Mouse (Mus musculus): Measurements from ENCODE around the gene Opcml. TPM values are rescaled to one million over a fixed set of nuclear protein-coding genes. Genes with fewer than 3 reads are reported as not detected.

The Opcml gene
- polyA plus RNA-seq, 1 experiment = 0.04 TPM

- 77% methylated on average over 10 of the region's 10 CpGs for WGBS
- TF ChIP-seq CTCF (IDR thresholded peaks at IDR 0.05; ENCODE audit: extremely low read depth, insufficient read length, insufficient replicate concordance, low read depth, low read length) = no peak
- no peak for TF ChIP-seq POLR2A (IDR thresholded peaks at IDR 0.05; ENCODE audit: low read depth, low read length)
- no peak overlapping the region for H3K27ac ChIP-seq (ENCODE audit: insufficient read depth, low read depth, low read length)
- H3K36me3 ChIP-seq (ENCODE audit: control insufficient read depth, insufficient read depth, low read length) = no peaks in the 10 kb centered on the region
- H3K4me3 ChIP-seq (ENCODE audit: low read depth, low read length) = no peak overlapping the region
- H3K4me1 ChIP-seq (ENCODE audit: control insufficient read depth, insufficient read depth, insufficient read length, low read length) = no peaks in the 10 kb centered on the region
- H3K27me3 ChIP-seq (ENCODE audit: control insufficient read depth, insufficient read depth, low read length) = no peaks in the 10 kb centered on the region
Measured at GRCm38 (mm10) chr9:28731811-28732602, 941.4 kb downstream of the Opcml start.

GRCm38 (mm10) chr9:28737955-28738354 lies 947.4 kb downstream of the Opcml start:
- TF ChIP-seq POLR2A (IDR thresholded peaks at IDR 0.05; ENCODE audit: low read depth, low read length) = no peak
- no peak for TF ChIP-seq CTCF (IDR thresholded peaks at IDR 0.05; ENCODE audit: extremely low read depth, insufficient read length, insufficient replicate concordance, low read depth, low read length)

GRCm38 (mm10) chr9:28738451-28738860 lies 947.9 kb downstream of the Opcml start:
- 74% methylated on average over 1 of the region's 1 CpGs for WGBS
- Histone ChIP-seq H3K27ac (ENCODE audit: insufficient read depth, low read depth, low read length) (no peak overlapping the region), H3K4me3 (ENCODE audit: low read depth, low read length) (no peak overlapping the region), H3K27me3 (ENCODE audit: control insufficient read depth, insufficient read depth, low read length) (no peaks in the 10 kb centered on the region), H3K36me3 (ENCODE audit: control insufficient read depth, insufficient read depth, low read length) (no peaks in the 10 kb centered on the region), H3K4me1 (ENCODE audit: control insufficient read depth, insufficient read depth, insufficient read length, low read length) (no peaks in the 10 kb centered on the region)
- no peak for TF ChIP-seq CTCF (IDR thresholded peaks at IDR 0.05; ENCODE audit: extremely low read depth, insufficient read length, insufficient replicate concordance, low read depth, low read length)

More at GRCm38 (mm10) chr9:28737955-28738354, 947.4 kb downstream of the Opcml start:
- H3K27ac ChIP-seq (ENCODE audit: insufficient read depth, low read depth, low read length) = no peak overlapping the region
- no peak overlapping the region for H3K4me3 ChIP-seq (ENCODE audit: low read depth, low read length)
- no peaks in the 10 kb centered on the region for H3K27me3 ChIP-seq (ENCODE audit: control insufficient read depth, insufficient read depth, low read length)
- WGBS = 90% methylated on average over 2 of the region's 2 CpGs
- H3K36me3 ChIP-seq (ENCODE audit: control insufficient read depth, insufficient read depth, low read length) = no peaks in the 10 kb centered on the region
- H3K4me1 ChIP-seq (ENCODE audit: control insufficient read depth, insufficient read depth, insufficient read length, low read length) = no peaks in the 10 kb centered on the region

DNA sequence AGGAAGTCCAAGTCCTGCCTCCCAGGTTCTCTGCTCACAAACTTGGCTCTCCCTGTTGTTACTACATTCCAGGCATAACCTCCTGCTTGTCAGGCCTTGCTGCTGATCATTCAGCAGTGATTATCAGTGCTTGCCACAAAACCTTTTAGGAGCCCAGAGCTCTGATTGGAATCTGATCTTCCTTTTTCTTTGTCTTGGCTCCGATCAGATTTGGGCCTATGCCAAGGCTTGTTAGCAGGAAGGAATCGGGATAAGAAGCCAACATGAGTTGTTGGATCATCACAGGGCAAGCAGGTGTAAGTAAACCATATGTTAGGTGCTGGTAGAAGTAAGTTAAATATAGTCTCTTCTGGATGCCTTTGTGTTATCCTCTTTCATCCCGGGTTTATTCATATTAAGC lies 954.2 kb downstream of the Opcml start:
- Histone ChIP-seq H3K4me3 (ENCODE audit: low read depth, low read length) (no peak overlapping the region), H3K27me3 (ENCODE audit: control insufficient read depth, insufficient read depth, low read length) (no peaks in the 10 kb centered on the region), H3K36me3 (ENCODE audit: control insufficient read depth, insufficient read depth, low read length) (no peaks in the 10 kb centered on the region), H3K4me1 (ENCODE audit: control insufficient read depth, insufficient read depth, insufficient read length, low read length) (no peaks in the 10 kb centered on the region), H3K27ac (ENCODE audit: insufficient read depth, low read depth, low read length) (no peak overlapping the region)
- 58% methylated on average over 3 of the region's 3 CpGs for WGBS
- TF ChIP-seq CTCF (IDR thresholded peaks at IDR 0.05; ENCODE audit: extremely low read depth, insufficient read length, insufficient replicate concordance, low read depth, low read length) (no peak), POLR2A (IDR thresholded peaks at IDR 0.05; ENCODE audit: low read depth, low read length) (no peak)

- Histone ChIP-seq H3K4me1 (ENCODE audit: control insufficient read depth, insufficient read depth, insufficient read length, low read length) (no peaks in the 10 kb centered on the region), H3K4me3 (ENCODE audit: low read depth, low read length) (no peak overlapping the region), H3K27ac (ENCODE audit: insufficient read depth, low read depth, low read length) (no peak overlapping the region), H3K27me3 (ENCODE audit: control insufficient read depth, insufficient read depth, low read length) (no peaks in the 10 kb centered on the region), H3K36me3 (ENCODE audit: control insufficient read depth, insufficient read depth, low read length) (no peaks in the 10 kb centered on the region)
- 75% methylated on average over 2 of the region's 2 CpGs for WGBS
- TF ChIP-seq POLR2A (IDR thresholded peaks at IDR 0.05; ENCODE audit: low read depth, low read length) (no peak), CTCF (IDR thresholded peaks at IDR 0.05; ENCODE audit: extremely low read depth, insufficient read length, insufficient replicate concordance, low read depth, low read length) (no peak)
Measured at GRCm38 (mm10) chr9:28748902-28749301, 958.3 kb downstream of the Opcml start.

- Histone ChIP-seq H3K4me1 (ENCODE audit: control insufficient read depth, insufficient read depth, insufficient read length, low read length) (no peaks in the 10 kb centered on the region), H3K27me3 (ENCODE audit: control insufficient read depth, insufficient read depth, low read length) (no peaks in the 10 kb centered on the region), H3K27ac (ENCODE audit: insufficient read depth, low read depth, low read length) (no peak overlapping the region), H3K36me3 (ENCODE audit: control insufficient read depth, insufficient read depth, low read length) (no peaks in the 10 kb centered on the region), H3K4me3 (ENCODE audit: low read depth, low read length) (no peak overlapping the region)
- no peak for TF ChIP-seq POLR2A (IDR thresholded peaks at IDR 0.05; ENCODE audit: low read depth, low read length)
- TF ChIP-seq CTCF (IDR thresholded peaks at IDR 0.05; ENCODE audit: extremely low read depth, insufficient read length, insufficient replicate concordance, low read depth, low read length) = no peak
- 56% methylated on average over 5 of the region's 5 CpGs for WGBS
Measured at GRCm38 (mm10) chr9:28752908-28753307, 962.3 kb downstream of the Opcml start.

DNA sequence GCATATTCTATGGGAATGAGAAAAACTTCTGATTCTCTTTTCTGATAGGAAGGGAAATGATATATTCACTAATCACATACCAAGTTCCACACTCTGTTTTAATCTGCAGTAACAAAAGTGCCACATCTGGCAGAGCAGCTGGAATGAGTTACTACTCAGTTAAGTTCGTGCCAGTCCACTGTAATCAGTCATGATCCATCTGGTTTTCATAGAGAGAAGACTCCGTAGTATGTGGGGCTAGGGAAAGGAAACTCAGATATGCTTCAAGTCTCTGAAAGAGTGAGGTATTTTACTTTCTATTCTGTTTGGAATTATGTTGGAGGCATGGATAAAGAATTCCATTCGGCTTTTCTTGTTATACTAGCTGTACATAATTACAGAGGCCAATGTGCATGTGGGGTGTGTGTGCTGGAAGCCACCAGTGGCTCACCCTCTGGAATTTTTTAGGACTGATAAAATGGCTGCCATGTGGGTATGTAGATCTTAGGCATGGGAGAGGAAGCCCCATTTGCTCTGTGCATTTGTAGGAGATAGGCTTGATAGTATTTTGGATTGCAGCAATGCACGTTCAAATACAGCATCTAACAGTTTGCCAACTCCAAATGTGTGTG lies 966.4 kb downstream of the Opcml start:
- 74% methylated on average over 4 of the region's 4 CpGs for WGBS
- no peak for TF ChIP-seq POLR2A (IDR thresholded peaks at IDR 0.05; ENCODE audit: low read depth, low read length)
- no peak for TF ChIP-seq CTCF (IDR thresholded peaks at IDR 0.05; ENCODE audit: extremely low read depth, insufficient read length, insufficient replicate concordance, low read depth, low read length)
- Histone ChIP-seq H3K27me3 (ENCODE audit: control insufficient read depth, insufficient read depth, low read length) (no peaks in the 10 kb centered on the region), H3K27ac (ENCODE audit: insufficient read depth, low read depth, low read length) (no peak overlapping the region), H3K4me3 (ENCODE audit: low read depth, low read length) (no peak overlapping the region), H3K4me1 (ENCODE audit: control insufficient read depth, insufficient read depth, insufficient read length, low read length) (no peaks in the 10 kb centered on the region), H3K36me3 (ENCODE audit: control insufficient read depth, insufficient read depth, low read length) (no peaks in the 10 kb centered on the region)

All from small intestine, adult 2 months (tissue).